Mouse (Mus musculus) ES-CJ7 (cell line): ENCODE results near the gene Arpc2.
A peak's percentile ranks its signal among the peaks of the same experiment; 100 is the strongest.

ENCODE experiments used
- DNase-seq: peaks from one replicate; pipeline ENCODE4 v3.0.0; 2011; ENCODE audit warnings: low read depth, low spot score

Gene Arpc2

GRCm38 (mm10) chr1:74239162-74239561 lies 3.3 kb downstream of the Arpc2 start:
- no peak for DNase-seq

- peak; percentile 36 for DNase-seq
These were observed 3.7 kb downstream of the Arpc2 start for GRCm38 (mm10) chr1:74239618-74240017.

GRCm38 (mm10) chr1:74240311-74240710 lies 4.4 kb downstream of the Arpc2 start:
- no peak for DNase-seq

DNA sequence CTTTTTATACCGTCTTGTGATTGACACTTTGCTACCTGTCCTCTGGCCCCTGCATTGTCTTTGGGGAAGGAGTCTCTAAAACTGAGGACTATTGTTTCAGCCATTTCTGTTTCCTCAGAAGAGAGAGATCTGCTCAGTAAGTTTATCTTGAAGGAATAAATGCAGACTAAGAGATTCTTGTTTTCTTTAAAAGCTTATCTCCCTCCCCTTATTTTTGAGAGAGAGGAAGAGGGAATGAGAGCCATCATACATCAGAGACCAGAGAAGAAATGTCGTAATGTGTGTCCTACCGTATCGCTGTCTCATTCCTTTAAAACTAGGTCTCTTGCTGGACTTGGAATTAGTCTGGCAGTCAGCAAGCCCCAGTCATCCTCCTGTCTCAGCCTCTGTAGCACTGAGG lies 4.9 kb downstream of the Arpc2 start:
- DNase-seq, result no peak

- peak; percentile 62 for DNase-seq
These were observed 9.6 kb downstream of the Arpc2 start for GRCm38 (mm10) chr1:74245525-74245924.

DNA sequence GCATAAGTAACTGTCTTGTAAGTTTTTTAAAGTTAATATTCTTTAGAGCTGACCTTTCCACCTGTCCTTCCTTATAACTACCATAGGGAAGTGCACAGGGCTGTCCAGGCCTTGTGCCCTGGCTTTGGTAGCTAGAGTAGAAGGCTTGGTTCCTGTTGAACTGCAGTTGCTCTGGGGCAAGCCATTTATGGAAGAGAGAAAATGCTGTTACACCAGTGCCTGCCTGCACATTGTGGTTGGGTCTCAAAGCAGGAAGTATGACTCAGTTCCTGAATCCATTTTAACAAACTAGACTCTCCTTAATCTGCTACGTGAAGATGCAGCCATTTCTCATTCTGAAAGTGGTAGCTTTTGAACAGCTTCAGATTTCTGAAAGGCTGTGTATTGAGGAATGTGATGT lies 12.9 kb downstream of the Arpc2 start:
- no peak for DNase-seq

GRCm38 (mm10) chr1:74249331-74249980 lies 13.6 kb downstream of the Arpc2 start:
- no peak for DNase-seq

DNA sequence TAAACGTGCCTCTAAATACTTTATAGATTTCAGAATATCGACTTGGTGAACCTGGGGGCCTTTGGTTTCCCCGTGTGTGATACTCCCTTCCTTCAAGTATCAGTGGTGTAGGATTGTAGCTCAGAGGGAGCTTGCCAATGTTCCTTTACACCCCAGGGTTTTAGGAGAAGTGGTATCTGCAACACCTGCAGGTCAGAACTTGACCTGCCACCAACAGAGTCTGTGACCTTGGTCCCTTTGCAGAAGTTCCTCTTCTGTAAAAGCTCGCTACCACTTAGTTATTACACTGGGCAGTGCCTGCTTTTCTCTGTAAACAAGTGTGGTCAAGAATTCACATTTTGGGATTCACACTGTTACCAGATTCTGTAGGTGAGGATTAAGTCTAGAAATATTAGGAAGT lies 14.2 kb downstream of the Arpc2 start:
- no peak for DNase-seq

- no peak for DNase-seq
These were observed 19.9 kb downstream of the Arpc2 start for GRCm38 (mm10) chr1:74255704-74256345.

GRCm38 (mm10) chr1:74256782-74257181 lies 20.9 kb downstream of the Arpc2 start:
- DNase-seq, result peak; percentile 92

DNA sequence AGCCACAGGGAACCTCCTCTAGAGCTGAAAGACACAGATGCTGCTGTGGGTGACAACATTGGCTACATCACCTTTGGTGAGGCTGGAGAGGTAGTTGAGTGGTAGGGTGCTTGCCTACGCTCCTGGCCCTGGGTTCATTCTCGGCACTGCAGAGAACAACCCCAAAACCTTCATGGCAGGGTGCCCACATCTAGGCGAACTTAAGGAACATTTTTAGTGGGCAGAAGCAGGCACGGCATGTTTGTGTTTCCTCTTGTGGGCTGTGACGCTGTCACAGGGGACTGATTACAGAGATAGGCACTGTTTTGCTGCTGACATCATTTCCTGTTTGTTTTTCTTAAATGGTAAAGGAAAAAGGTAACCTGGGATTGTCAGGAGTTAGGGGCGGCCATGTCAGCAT lies 26.6 kb downstream of the Arpc2 start:
- no peak for DNase-seq

DNA sequence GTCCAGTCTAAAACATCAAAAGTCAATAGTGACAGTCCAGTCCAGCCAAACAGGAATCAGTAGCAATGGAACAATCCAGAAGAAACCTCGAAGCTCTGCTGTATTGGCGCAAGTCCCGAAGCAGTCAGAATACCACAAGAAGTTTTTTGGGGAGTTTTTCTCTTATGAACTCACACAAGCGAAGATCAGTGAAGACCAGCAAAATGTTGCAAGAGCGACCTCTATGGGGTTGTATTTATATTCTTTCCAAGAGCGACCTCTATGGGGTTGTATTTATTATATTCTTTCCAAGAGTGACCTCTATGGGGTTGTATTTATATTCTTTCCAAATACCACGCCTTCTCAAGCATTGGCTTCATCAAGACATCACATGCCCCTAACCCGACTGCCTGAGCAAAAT lies 32.9 kb downstream of the Arpc2 start:
- no peak for DNase-seq

DNA sequence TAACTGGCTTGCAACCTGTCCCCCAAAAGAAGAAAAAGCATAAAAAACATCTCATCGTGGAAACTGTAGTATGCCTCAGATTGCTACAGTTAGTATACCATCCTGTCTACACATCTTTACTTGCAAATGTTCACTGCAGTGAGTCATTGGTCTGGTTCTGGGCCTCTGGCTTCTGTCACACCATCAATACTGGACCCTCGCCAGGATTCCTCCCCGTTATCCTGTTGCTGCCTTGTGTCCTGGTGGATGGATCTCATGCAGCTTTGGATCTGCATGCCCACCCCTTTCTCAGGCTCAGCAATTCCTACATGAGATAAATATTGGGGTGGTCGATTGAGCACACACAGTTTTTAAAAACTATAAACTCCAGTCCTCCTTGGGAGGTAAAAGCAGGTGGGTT lies 35.8 kb downstream of the Arpc2 start:
- no peak for DNase-seq

- DNase-seq, result no peak
These were observed 39.1 kb downstream of the Arpc2 start for GRCm38 (mm10) chr1:74275015-74275414.

- DNase-seq, result no peak
These were observed 41.2 kb downstream of the Arpc2 start for GRCm38 (mm10) chr1:74277041-74277440.

DNA sequence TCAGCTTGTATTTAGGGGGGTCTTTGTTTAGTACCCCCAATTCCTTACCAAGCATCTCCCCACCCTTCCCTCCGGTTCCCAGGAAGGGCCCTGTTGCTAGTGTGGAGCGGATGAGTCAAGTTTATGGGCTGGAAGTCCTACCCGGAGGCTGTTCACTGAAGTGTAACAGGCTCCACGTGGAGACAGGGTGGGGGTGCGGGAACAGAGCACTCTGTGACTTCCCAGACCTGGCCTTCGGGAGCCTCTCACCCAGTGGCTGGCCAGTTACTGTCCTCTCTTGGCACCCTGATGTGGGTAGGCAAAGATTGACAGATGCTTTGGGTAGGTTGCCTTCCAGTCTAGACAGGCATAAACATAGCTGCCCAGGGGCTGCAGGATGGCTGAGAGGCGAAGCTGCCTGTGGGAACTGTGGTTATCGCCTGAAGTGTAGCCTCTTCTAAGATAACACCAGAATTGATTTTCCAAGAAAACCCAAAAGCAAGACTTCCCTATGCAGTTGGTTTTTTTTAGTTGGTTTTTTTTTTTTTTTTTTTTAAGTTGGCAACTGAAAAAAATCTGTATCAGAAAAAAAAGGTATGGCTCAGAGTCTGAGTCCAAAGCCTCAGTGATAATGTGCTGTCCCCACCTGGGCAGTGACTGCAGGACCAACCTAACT lies 42.1 kb downstream of the Arpc2 start:
- DNase-seq, result no peak

GRCm38 (mm10) chr1:74278538-74278937 lies 42.7 kb downstream of the Arpc2 start, which contains the start of gene Gpbar1:
Gene Gpbar1, plus strand, starts transcription at chr1:74278550.
- no peak for DNase-seq

- peak; percentile 32 for DNase-seq
These were observed 43.1 kb downstream of the Arpc2 start for GRCm38 (mm10) chr1:74278988-74279387.

- no peak for DNase-seq
These were observed 44.9 kb downstream of the Arpc2 start for GRCm38 (mm10) chr1:74280591-74281325.

DNA sequence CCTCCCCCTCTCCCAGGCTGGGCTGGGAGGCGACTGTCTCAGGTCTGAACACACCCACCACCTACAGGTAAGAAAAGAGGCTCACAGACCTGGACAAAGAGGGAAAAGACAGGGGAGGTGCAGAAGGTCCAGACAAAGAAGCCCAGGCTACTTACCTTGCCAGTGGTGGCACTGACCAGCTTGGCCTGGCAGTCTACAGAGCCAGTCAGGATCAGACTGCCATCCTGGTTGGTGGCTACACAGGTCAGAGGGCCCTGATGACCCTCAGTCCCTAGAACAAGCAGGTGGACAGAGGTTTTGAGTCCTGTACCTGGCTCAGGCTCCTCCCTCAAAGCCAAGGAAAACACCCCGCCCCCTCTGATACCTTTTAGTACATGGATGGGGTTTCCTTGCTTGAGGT lies 45.5 kb downstream of the Arpc2 start:
- DNase-seq, result no peak

DNA sequence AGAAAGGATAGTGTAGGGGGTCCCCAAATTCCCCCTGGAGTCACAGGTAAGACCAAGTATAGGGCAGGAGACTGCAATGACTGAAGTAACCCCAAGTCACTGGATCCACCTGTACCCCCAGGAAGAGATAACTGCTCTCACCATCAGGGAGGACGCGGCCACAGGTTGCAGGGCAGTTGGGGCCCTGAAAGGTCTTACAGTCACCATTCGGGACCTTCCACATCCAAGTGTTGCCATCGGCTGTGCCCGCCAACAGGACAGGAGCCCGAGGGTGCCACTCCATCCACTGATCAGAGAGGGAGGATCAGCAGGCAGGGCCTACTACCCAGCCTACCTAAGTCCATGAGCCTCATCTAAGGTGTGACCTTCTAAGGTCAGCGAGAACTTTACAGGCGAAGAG lies 46.0 kb downstream of the Arpc2 start:
- no peak for DNase-seq

- no peak for DNase-seq
These were observed 47.2 kb downstream of the Arpc2 start for GRCm38 (mm10) chr1:74282896-74283625.
